Mouse (Mus musculus) urinary bladder, postnatal 36 days (tissue): ENCODE measurements at regions not wholly inside any gene's neighbourhood (a gene's known extent, or its start where the extent isn't known, plus 50 kb on each side); places are given as distances from the start of the nearest gene placed in this dataset.

Experiments used
- DNase-seq, 2 experiments: peaks; one replicate each; pipeline ENCODE4 v3.0.0; 2022; ENCODE audit warnings: low spot score in 2 of 2, mixed read lengths in 1 of 2

- no peak for DNase-seq
Observed at GRCm38 (mm10) chr3:149110831-149111230, 120.5 kb upstream of the Adgrl2 start.

GRCm38 (mm10) chr3:149105709-149106450 is 115.5 kb upstream of the Adgrl2 start:
- no peak for DNase-seq

- no peak for DNase-seq
Observed at GRCm38 (mm10) chr3:149105181-149105580, 114.8 kb upstream of the Adgrl2 start.

- DNase-seq = no peak
Observed at GRCm38 (mm10) chr3:149104080-149104479, 113.7 kb upstream of the Adgrl2 start.

GRCm38 (mm10) chr3:149103469-149103868 is 113.1 kb upstream of the Adgrl2 start:
- DNase-seq = no peak

GRCm38 (mm10) chr3:149102846-149103245 is 112.5 kb upstream of the Adgrl2 start:
- DNase-seq = no peak

GRCm38 (mm10) chr3:149101785-149102184 is 111.4 kb upstream of the Adgrl2 start:
- no peak for DNase-seq

- DNase-seq = no peak
Observed at GRCm38 (mm10) chr3:149098764-149099163, 108.4 kb upstream of the Adgrl2 start.

GRCm38 (mm10) chr3:149097026-149097425 is 106.7 kb upstream of the Adgrl2 start:
- no peak for DNase-seq

GRCm38 (mm10) chr3:149092649-149093048 is 102.3 kb upstream of the Adgrl2 start:
- DNase-seq = no peak

- DNase-seq = no peak
Observed at GRCm38 (mm10) chr3:149090103-149090502, 99.7 kb upstream of the Adgrl2 start.

GRCm38 (mm10) chr3:149088621-149089128 is 98.3 kb upstream of the Adgrl2 start:
- no peak for DNase-seq

- DNase-seq = no peak
Observed at GRCm38 (mm10) chr3:149087488-149087887, 97.1 kb upstream of the Adgrl2 start.

- no peak for DNase-seq
Observed at GRCm38 (mm10) chr3:149086704-149087103, 96.3 kb upstream of the Adgrl2 start.

GRCm38 (mm10) chr3:149086086-149086485 is 95.7 kb upstream of the Adgrl2 start:
- DNase-seq = no peak

GRCm38 (mm10) chr3:149084861-149085598 is 94.7 kb upstream of the Adgrl2 start:
- no peak for DNase-seq

- DNase-seq = peak; percentile 58 to 73
Observed at GRCm38 (mm10) chr3:149083391-149083790, 93.0 kb upstream of the Adgrl2 start.

GRCm38 (mm10) chr3:149078881-149079280 is 88.5 kb upstream of the Adgrl2 start:
- DNase-seq = no peak

- DNase-seq = peak; percentile 48 to 63
Observed at GRCm38 (mm10) chr3:149076928-149077551, 86.7 kb upstream of the Adgrl2 start.

GRCm38 (mm10) chr3:149075488-149075851 is 85.1 kb upstream of the Adgrl2 start:
- DNase-seq = no peak

GRCm38 (mm10) chr3:149074658-149075487 is 84.5 kb upstream of the Adgrl2 start:
- no peak for DNase-seq

GRCm38 (mm10) chr3:149070201-149070600 is 79.8 kb upstream of the Adgrl2 start:
- no peak for DNase-seq
